Mouse (Mus musculus) retina, postnatal 1 day (tissue): ENCODE data around the gene Cntnap2.

Experiments used
- DNase-seq: peaks from one replicate; pipeline ENCODE4 v3.0.0-alpha.2; 2012

The Cntnap2 gene

GRCm38 (mm10) chr6:45938775-45939174, 879.6 kb downstream of the Cntnap2 start:
- DNase-seq, result no peak

DNA sequence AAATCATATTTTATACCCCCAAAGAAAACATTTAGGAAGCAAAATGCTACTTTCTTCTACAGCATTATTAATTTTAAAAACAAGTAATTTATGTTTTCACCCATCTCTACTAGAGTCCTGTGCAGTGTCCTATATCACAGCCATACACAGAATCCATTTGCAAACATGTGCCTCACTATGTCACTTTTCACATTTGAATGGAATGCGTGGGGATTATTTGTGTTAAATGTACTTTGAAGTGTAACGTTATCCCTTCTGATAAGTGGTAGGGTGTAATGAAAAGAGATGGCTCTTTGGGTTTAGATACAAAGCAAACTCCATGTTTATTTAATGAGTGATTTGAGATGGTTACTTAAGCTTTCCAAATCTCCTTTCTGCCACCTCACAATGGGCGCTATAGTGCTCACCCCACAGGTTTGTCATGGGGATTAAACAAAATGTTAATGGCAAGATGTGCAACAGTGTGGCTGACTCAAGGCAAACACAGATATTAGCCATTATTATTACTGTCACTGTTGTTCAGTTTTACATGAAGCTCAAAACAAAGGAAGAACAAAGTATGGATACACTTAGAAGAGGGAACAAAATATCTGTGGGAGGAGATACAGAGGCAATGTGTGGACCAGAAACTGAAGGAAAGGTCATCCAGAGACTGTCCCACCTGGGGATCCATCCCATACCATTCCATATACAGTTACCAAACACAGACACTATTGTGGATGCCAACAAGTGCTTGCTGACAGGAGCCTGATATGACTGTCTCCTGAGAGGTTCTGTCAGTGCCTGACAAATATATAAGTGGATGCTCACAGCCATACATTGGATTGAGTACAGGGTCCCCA, 886.2 kb downstream of the Cntnap2 start:
- DNase-seq, result no peak

DNA sequence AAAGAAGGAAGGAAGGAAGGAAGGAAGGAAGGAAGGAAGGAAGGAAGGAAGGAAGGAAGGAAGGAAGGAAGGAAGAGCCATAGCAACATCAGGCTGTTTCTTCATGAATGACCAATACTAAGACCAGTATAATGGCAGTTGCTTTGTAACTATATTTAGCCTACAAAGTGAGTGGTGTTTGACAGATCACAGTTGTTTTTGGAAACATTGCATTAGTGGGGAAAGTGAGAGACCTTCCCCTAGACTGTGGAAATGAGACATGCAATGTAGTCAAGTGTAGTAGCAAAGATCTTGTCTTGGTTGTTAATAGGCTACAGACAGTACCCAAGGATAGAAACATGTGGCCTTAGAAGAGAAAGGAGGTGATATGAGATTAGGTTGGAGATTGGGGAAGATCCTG, 895.6 kb downstream of the Cntnap2 start:
- DNase-seq, result no peak

DNA sequence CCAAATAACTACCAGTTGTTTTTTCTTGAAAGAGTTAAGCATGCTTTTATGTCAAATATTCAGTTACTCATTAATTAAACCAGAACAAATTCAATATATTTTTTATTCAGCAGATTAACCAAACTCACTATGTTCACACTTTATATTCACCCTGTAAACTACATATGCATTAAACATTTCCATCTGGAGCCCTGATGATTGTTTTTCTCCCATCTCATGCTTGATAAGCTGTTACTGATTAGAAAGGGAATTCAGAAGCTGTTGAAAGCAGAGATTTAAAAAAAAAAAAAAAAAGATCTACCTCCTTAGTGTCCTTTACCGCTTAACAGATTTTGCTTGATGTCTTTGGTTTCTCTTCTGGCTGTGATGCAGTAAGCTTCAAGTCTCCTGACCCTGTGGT, 905.3 kb downstream of the Cntnap2 start:
- DNase-seq, result no peak

- peak; percentile 3 for DNase-seq
Observed at GRCm38 (mm10) chr6:45974471-45975154, 915.5 kb downstream of the Cntnap2 start.

GRCm38 (mm10) chr6:45979171-45979570, 920.0 kb downstream of the Cntnap2 start:
- DNase-seq, result no peak

- DNase-seq, result no peak
Observed at GRCm38 (mm10) chr6:45988051-45988450, 928.9 kb downstream of the Cntnap2 start.

DNA sequence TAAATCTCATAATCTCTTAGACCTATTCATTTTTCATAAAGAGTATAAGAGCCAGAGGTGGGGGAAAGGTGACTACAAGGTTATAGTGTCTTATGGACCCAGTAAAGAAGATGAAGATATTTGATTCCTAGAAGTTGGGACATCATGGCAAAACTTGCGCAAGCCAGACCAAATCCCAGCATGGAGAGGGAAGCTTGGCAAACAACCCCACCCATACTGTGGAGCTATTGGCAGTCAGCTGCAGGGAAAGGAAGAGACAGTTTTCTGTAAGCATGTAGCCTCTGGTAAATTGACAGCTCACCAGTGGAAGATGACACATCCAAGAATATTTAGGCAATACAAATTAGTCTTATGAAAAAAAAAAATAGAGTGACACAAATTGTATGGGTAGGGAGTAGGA, 931.9 kb downstream of the Cntnap2 start:
- DNase-seq, result no peak

DNA sequence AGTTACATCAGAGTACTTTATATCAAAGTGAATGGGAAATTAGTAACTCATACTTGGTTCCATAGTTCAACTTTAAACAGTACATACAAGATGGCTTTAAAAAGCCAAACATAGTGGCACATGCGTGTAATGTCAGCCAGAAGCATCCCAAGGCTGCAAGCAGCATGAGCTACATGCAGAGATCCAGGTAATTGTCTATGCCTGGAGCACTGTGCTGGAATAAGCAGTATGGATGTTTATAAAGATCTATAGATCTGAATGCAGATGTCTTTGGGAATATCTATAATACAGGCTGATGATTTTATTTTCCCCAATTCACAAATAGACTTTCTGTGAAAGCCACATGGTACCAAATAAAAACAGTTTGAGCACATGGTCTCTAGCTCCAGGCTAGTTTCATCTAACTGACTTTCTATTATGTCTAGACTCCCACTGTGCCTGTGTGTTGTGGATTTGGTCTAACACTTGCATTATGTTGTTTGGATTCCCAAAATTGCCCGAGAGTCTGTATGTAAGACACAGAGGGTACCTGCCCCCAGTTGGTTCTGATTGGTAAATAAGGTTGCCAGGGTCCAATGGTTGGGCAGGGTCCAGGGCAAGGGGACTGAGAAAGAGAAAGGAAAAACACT, 963.5 kb downstream of the Cntnap2 start:
- no peak for DNase-seq

DNA sequence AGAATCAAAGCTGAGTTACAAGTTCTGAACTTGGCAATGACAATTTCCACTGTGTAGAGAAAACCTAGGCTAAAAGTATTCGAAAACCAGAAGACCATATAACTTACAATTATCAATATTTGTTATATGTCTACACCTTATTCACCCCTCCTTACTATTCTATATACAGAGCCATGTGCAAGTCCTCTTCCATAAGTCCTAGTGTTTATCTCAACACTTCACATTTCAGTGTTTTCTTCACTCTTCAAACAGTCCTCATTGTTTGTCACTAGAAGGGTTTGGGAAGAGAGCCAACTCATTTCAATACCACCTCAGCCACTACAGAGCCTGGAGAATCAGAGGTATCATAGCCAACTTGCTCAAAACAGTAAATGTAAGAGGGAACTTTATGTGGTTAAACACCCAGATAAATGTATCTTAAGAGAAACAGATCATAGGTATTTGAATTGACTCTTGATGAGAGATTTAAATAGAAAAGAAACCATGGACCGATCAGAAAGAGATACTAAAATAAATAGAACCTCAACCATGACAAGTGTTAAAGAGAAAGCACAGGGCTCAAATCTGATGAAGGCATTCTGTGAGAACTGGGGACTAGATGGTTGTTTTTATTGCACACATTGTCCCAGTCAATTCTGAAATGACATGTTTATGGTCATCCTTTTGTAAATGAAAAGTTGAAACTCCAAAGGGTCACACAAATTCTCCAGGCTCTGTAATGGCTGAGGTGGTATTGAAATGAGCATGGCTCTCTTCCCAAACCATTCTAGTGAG, 972.9 kb downstream of the Cntnap2 start:
- no peak for DNase-seq

DNA sequence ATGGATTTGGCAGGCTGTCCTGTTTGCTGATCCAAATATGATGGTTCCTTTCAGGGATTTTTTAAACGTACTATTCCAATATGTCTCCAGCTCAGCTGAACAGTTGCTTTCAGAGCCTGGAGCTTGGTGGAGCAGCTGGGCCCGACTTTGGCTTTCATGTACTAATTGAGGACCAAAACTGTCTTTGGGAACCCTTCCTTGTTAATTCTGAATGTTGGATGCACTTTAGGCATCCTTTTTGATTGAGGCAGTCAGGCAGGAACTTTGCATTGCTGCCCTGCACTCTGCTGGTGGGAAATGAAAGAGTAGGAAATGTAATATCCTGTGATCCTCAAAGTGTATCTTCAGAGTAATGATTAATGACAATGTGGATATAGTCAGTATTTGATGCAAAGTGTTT, 974.0 kb downstream of the Cntnap2 start:
- DNase-seq, result peak; percentile 12

GRCm38 (mm10) chr6:46040671-46041070, 981.5 kb downstream of the Cntnap2 start:
- no peak for DNase-seq

GRCm38 (mm10) chr6:46080236-46080635, 1021.1 kb downstream of the Cntnap2 start:
- peak; percentile 53 for DNase-seq

DNA sequence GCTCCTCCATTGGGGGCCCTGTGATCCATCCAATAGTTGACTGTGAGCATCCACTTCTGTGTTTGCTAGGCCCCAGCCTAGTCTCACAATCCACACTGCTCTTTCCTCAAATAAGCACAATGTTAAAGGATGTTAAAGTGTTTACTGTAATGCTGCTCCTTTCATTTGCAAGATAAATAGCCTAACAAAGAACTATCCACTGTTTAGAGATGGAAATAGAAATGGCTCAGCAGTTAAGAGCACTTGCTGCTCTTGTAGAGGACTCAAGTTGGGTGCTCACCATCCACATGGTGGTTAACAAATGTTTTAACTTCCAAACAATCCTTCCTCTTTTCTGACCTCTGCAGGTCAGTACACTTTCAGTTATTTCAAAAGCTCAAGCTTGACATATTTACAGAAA, 1022.3 kb downstream of the Cntnap2 start:
- DNase-seq, result no peak

DNA sequence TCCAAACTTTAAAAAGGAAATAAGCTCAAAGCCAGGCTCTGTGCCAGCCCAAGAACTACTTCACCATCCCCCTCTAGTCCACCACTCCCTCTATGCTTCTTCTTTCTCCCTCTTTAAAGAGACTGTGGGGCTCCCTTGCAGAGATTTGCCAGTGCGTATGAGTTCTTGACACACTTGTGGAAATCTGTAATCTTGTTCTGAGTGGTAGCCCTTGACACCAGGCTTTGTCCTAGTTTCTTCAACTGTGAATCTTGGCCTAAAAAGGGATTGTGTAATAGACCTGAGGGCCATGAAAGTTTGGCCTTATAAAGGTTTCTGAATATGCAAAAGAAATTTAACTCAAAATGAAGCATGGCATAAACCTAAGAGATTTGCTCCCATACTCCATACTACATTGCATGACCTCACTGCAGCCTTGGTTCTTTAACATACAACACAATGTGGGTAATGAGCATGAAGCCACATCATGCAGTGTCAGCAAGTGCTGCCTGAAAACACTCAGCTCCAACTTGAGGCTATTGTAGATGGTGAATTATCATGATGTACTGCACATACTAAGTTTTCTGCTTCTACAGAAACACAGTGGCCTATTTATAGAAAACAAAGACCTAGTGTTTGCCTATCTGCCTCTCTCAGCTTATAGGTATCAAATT, 1084.2 kb downstream of the Cntnap2 start:
- DNase-seq, result peak; percentile 60

GRCm38 (mm10) chr6:46166837-46167236, 1107.7 kb downstream of the Cntnap2 start:
- no peak for DNase-seq

DNA sequence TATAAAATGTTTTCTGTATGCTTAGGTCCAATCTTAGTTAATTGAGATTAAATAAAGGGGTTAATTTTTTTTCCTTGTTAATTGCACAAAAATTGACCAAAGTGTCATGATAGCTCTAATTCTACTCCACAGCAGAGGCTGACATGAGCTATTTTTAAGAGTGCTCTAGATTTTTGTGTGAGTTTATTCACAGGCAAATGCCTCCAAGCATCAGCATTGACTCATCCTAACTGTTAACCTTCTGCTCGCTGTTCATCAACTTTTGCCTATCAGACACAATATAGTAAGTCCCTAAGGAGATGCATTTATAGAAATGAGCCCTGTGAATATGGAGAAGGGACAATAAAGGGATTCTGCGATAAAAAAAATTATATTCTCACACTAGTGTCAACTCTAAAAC, 1138.1 kb downstream of the Cntnap2 start:
- DNase-seq, result no peak

DNA sequence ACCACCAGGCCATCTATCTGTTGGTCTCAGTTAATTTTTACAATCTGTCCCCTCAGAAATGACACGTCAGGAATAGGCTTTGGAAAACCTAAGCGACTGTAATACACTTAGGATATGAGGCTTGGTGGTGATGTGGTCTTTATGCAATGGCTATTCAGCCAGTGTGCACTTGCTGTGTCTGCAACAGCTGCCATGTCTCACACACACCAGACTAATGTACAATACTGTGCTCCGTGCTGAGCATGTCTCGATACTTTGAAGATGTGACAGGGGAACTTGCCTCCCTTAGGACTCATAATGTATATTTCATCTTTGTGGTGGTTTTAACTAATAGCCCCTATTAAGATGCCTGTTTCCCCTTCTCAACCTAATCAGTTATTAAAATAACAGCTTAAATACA, 1142.7 kb downstream of the Cntnap2 start:
- no peak for DNase-seq

DNA sequence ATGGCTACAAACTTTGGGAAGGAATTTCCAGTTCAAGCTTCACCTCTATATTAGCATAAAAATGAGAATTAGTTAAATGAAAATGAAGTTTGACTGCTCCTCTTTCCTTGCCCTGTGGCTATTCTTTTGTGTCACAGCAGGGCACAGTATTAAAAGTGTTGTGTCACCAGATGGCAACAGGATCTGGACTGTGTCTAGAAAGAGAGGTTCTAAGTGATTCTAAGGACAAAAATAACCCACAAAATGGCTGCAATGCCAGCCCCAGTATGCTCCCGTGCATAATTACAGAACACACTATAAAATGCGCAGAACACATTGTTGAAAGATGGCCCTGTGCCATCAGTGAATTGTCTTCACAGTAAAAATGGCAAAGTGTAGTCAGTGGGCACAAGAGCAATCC, 1146.4 kb downstream of the Cntnap2 start:
- DNase-seq, result no peak

DNA sequence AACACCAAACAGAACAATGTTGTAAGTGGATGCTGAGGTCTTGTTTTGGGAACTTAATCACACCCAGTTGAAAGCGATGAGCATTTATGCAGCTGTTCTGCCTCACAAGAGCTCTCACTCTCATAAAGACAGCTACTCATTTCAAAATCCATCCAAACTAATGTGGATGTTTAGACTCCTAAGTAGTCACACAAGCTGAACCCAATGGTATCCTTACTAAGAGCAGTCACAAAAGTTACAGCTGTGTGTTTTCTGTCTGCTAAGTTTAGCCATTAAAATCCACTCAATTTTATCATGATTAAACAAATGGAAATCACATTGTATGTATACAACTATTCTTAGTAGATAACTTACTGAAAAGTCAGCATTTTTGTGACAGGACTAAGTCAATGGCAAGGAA, 1173.7 kb downstream of the Cntnap2 start:
- DNase-seq, result no peak

DNA sequence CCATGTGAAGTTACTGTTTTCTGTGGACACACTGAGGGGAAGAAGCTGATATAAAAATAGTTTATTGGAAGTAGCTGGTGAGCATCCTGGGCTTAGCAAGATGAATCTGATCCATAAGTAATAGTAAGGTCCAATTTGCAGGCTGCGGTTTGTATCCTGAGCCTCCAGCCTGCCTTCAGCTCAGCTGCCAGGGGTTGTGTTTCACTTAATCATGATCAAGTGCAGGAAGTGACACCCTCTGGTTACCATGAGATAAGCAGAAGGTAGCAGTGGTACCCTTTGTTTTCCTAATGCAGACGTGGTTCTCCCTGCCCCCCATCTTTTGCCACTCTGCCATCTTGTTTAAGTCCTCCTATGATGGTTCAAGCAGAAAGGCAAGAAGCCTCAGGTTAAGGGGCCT, 1181.2 kb downstream of the Cntnap2 start:
- no peak for DNase-seq

- no peak for DNase-seq
Observed at GRCm38 (mm10) chr6:46263171-46263570, 1204.0 kb downstream of the Cntnap2 start.

- DNase-seq, result no peak
Observed at GRCm38 (mm10) chr6:46346946-46347345, 1287.8 kb downstream of the Cntnap2 start.
